Mouse (Mus musculus): ENCODE data around the gene Rpl24.

- TF ChIP-seq CTCF (conservative IDR thresholded peaks at IDR 0.05; ENCODE audit: insufficient read depth, insufficient read length, low read depth, low read length) (no peak), POLR2A (IDR thresholded peaks at IDR 0.05; ENCODE audit: low read depth, low read length) (no peak)
These were observed 1.1 kb downstream of the Rpl24 start for GRCm38 (mm10) chr16:55967221-55967620.
